Mouse (Mus musculus) cerebellum, adult 2 months (tissue): ENCODE measurements around the gene Trappc10. TPM values are rescaled to one million over a fixed set of nuclear protein-coding genes. Genes with fewer than 3 reads are reported as not detected.

ENCODE experiments used
- DNase-seq, 2 experiments: peaks; one replicate each; pipeline ENCODE4 v3.0.0; 2021
- H3K27ac ChIP-seq: fragments of 200-500 bp; 2 replicates; pipeline ENCODE4 v1.5.1; 2012; ENCODE audit warnings: low read length, control low read depth, inconsistent platforms; ENCODE audit not compliant: insufficient read depth
- H3K27me3 ChIP-seq: fragments of 200-500 bp; 2 replicates; pipeline ENCODE4 v1.6.1; 2012; ENCODE audit warnings: inconsistent platforms, mild to moderate bottlenecking, low read length, moderate library complexity; ENCODE audit not compliant: control insufficient read depth, insufficient read depth
- H3K4me1 ChIP-seq: fragments of 200-500 bp; 2 replicates; pipeline ENCODE4 v1.6.1; 2011; ENCODE audit warnings: low read length; ENCODE audit not compliant: control insufficient read depth, insufficient read depth
- H3K4me3 ChIP-seq: fragments of 200-500 bp; replicated peaks from 2 replicates; pipeline ENCODE3; 2011; ENCODE audit warnings: mild to moderate bottlenecking, low read depth, low read length, control low read depth; ENCODE audit not compliant: insufficient read depth
- CTCF ChIP-seq: fragments of 200-500 bp; IDR thresholded peaks from 2 replicates; pipeline ENCODE4 v1.5.1; 2011; ENCODE audit warnings: low read depth, mild to moderate bottlenecking, control low read depth, low read length, moderate library complexity, borderline replicate concordance; ENCODE audit not compliant: insufficient read depth
- POLR2A ChIP-seq: fragments of 200-500 bp; IDR thresholded peaks from 2 replicates; pipeline ENCODE4 v1.6.1; 2011; ENCODE audit warnings: low read length, control low read depth, borderline replicate concordance; ENCODE audit not compliant: insufficient read depth
- WGBS: fragments of 180-500 bp; shearing (Covaris S2); methylation state at CpG from one replicate; pipeline ENCODE4 v1.1.7; 2018; 5-methylcytosine and 5-hydroxymethylcytosine counted together
- polyA plus RNA-seq: library from polyadenylated mRNA; depleted of rRNA; stranded (reverse); fragments of >200 nt; gene quantifications from 2 replicates; pipeline ENCODE4 v1.2.3, GENCODE M21; 2012

The Trappc10 gene
- polyA plus RNA-seq, 1 experiment = 74.3 TPM

- H3K27me3 ChIP-seq = no peaks in the 10 kb centered on the region
- 15% methylated on average over 4 of the region's 4 CpGs for WGBS
- peak in 1 of 2 experiments; percentile 23 for DNase-seq
- peak overlapping the region; percentile 33; the same call in 1 of the 2 replicates for H3K27ac ChIP-seq
- TF ChIP-seq CTCF = no peak
- no peak for TF ChIP-seq POLR2A
- H3K4me3 ChIP-seq = no peak overlapping the region
- H3K4me1 ChIP-seq = peaks cover 1% of the 10 kb centered on the region
Measured at GRCm38 (mm10) chr10:78222908-78223307, 21.5 kb downstream of the Trappc10 start.

GRCm38 (mm10) chr10:78221315-78221714 lies 23.1 kb downstream of the Trappc10 start:
- WGBS = 89% methylated on average over 7 of the region's 7 CpGs
- no peak overlapping the region for H3K4me3 ChIP-seq
- no peak overlapping the region for H3K27ac ChIP-seq
- DNase-seq = no peak
- H3K27me3 ChIP-seq = no peaks in the 10 kb centered on the region
- TF ChIP-seq CTCF = no peak
- TF ChIP-seq POLR2A = no peak
- H3K4me1 ChIP-seq = no peaks in the 10 kb centered on the region; the same call in 1 of the 2 replicates

- 93% methylated on average over 1 of the region's 1 CpGs for WGBS
- Histone ChIP-seq H3K27me3 (no peaks in the 10 kb centered on the region), H3K27ac (no peak overlapping the region), H3K4me1 (no peaks in the 10 kb centered on the region; the same call in 1 of the 2 replicates), H3K4me3 (no peak overlapping the region)
- no peak for DNase-seq
- no peak for TF ChIP-seq CTCF
- TF ChIP-seq POLR2A = no peak
Measured at GRCm38 (mm10) chr10:78219528-78219927, 24.9 kb downstream of the Trappc10 start.

- H3K27me3 ChIP-seq = no peaks in the 10 kb centered on the region
- DNase-seq = no peak
- WGBS = 89% methylated on average over 6 of the region's 6 CpGs
- no peak overlapping the region for H3K4me3 ChIP-seq
- TF ChIP-seq POLR2A = no peak
- TF ChIP-seq CTCF = no peak
- no peaks in the 10 kb centered on the region; the same call in 1 of the 2 replicates for H3K4me1 ChIP-seq
- no peak overlapping the region for H3K27ac ChIP-seq
Measured at GRCm38 (mm10) chr10:78218576-78218975, 25.9 kb downstream of the Trappc10 start.

- 91% methylated on average over 6 of the region's 6 CpGs for WGBS
- TF ChIP-seq POLR2A (no peak), CTCF (no peak)
- no peak for DNase-seq
- no peaks in the 10 kb centered on the region for H3K27me3 ChIP-seq
- no peak overlapping the region for H3K27ac ChIP-seq
- H3K4me3 ChIP-seq = no peak overlapping the region
- no peaks in the 10 kb centered on the region for H3K4me1 ChIP-seq
Measured at GRCm38 (mm10) chr10:78216376-78217083, 27.9 kb downstream of the Trappc10 start.

GRCm38 (mm10) chr10:78214371-78214770 lies 30.1 kb downstream of the Trappc10 start:
- WGBS = 94% methylated on average over 9 of the region's 9 CpGs
- H3K4me3 ChIP-seq = no peak overlapping the region
- H3K4me1 ChIP-seq = no peaks in the 10 kb centered on the region
- H3K27me3 ChIP-seq = no peaks in the 10 kb centered on the region
- no peak for TF ChIP-seq CTCF
- no peak for TF ChIP-seq POLR2A
- no peak for DNase-seq
- no peak overlapping the region for H3K27ac ChIP-seq

- TF ChIP-seq CTCF (peak; percentile 30; the same call in 1 of the 2 replicates), POLR2A (no peak)
- Histone ChIP-seq H3K27me3 (no peaks in the 10 kb centered on the region), H3K4me1 (no peaks in the 10 kb centered on the region), H3K27ac (no peak overlapping the region), H3K4me3 (no peak overlapping the region)
- 58% methylated on average over 6 of the region's 6 CpGs for WGBS
- peak in 1 of 2 experiments; percentile 25 for DNase-seq
Measured at GRCm38 (mm10) chr10:78211311-78211710, 33.1 kb downstream of the Trappc10 start.

- TF ChIP-seq POLR2A (no peak), CTCF (no peak)
- Histone ChIP-seq H3K4me3 (no peak overlapping the region), H3K27ac (no peak overlapping the region), H3K4me1 (no peaks in the 10 kb centered on the region), H3K27me3 (no peaks in the 10 kb centered on the region)
- WGBS = 87% methylated on average over 4 of the region's 4 CpGs
- DNase-seq = no peak
Measured at GRCm38 (mm10) chr10:78201182-78201581, 43.3 kb downstream of the Trappc10 start.
